Mouse (Mus musculus) bone marrow, adult 2 months (tissue): ENCODE data around the gene Ttc7b.

Experiments used
- CTCF ChIP-seq: fragments of 200-500 bp; IDR thresholded peaks from 2 replicates; pipeline ENCODE4 v1.5.1; 2011; ENCODE audit warnings: low read length, control low read depth; ENCODE audit not compliant: control insufficient read depth, insufficient read depth
- POLR2A ChIP-seq: fragments of 200-500 bp; IDR thresholded peaks from 2 replicates; pipeline ENCODE4 v1.6.1; 2011; ENCODE audit warnings: low read depth, mild to moderate bottlenecking, control low read depth, low read length, borderline replicate concordance; ENCODE audit not compliant: control insufficient read depth

GRCm38 (mm10) chr12:100290178-100290531, 230.5 kb downstream of the Ttc7b start:
- no peak for TF ChIP-seq CTCF
- TF ChIP-seq POLR2A = no peak
